Comparison of ENCODE assay signal across 8 mouse cellular contexts in genomic region chr5:139251736-139252080, GRCm38 (mm10). TPM values are rescaled to one million over a fixed set of nuclear protein-coding genes. Genes with fewer than 3 reads are reported as not detected.
DNase-seq lines count a peak whose midpoint lies in the region; ATAC-seq lines count a peak whose summit lies in the region.

No protein-coding gene starts in this region.

- H3K4me2 ChIP-seq in lung, embryonic 15.5 days: peak overlapping the region; percentile 73
- H3K4me2 ChIP-seq in limb, embryonic 12.5 days: peak overlapping the region; percentile 90
- peak overlapping the region; percentile 72 for H3K4me2 ChIP-seq in neural tube, embryonic 15.5 days

- H3K27ac ChIP-seq in lung, embryonic 15.5 days: peak overlapping the region; percentile 76
- H3K27ac ChIP-seq in limb, embryonic 12.5 days: peak overlapping the region; percentile 91
- peak overlapping the region; percentile 83 for H3K27ac ChIP-seq in neural tube, embryonic 15.5 days (replicated peaks)

- DNase-seq in lung, postnatal 36 days: no peak
- no peak for DNase-seq in urinary bladder, postnatal 36 days (ENCODE audit: low spot score in 2 of 2)
- DNase-seq in yolk sac, embryonic 10.5 days (ENCODE audit: low spot score): no peak
- DNase-seq in spleen, adult 18-20 months: no peak

- H3K4me1 ChIP-seq in lung, embryonic 15.5 days: peaks cover 40% of the 10 kb centered on the region
- H3K4me1 ChIP-seq in limb, embryonic 12.5 days (replicated peaks): peaks cover 19% of the 10 kb centered on the region
- H3K4me1 ChIP-seq in neural tube, embryonic 15.5 days: peaks cover 38% of the 10 kb centered on the region

- under 1% methylated on average over 8 of the region's 8 CpGs for WGBS in lung, embryonic 15.5 days
- under 1% methylated on average over 8 of the region's 8 CpGs for WGBS in limb, embryonic 12.5 days
- under 1% methylated on average over 8 of the region's 8 CpGs for WGBS in neural tube, embryonic 15.5 days

- H3K9me3 ChIP-seq in lung, embryonic 15.5 days: no peaks in the 10 kb centered on the region
- H3K9me3 ChIP-seq in limb, embryonic 12.5 days: no peaks in the 10 kb centered on the region
- H3K9me3 ChIP-seq in neural tube, embryonic 15.5 days (replicated peaks): no peaks in the 10 kb centered on the region

- ATAC-seq in lung, embryonic 15.5 days (ENCODE audit: borderline replicate concordance, extremely low read depth, low FRiP score, low TSS enrichment): no peak; the same call in 1 of the 2 replicates
- ATAC-seq in erythroblast, adult 5-6 weeks (replicated peaks; ENCODE audit: low FRiP score, poor library complexity, severe bottlenecking): peak; percentile 30
- ATAC-seq in limb, embryonic 12.5 days (ENCODE audit: insufficient number of reproducible peaks, insufficient read depth, low FRiP score, low TSS enrichment, low read depth): peak; percentile 28
- peak; percentile 22 for ATAC-seq in neural tube, embryonic 15.5 days (ENCODE audit: low FRiP score)

- peaks cover 41% of the 10 kb centered on the region for H3K36me3 ChIP-seq in lung, embryonic 15.5 days
- peaks cover 58% of the 10 kb centered on the region for H3K36me3 ChIP-seq in limb, embryonic 12.5 days
- H3K36me3 ChIP-seq in neural tube, embryonic 15.5 days: peaks cover 39% of the 10 kb centered on the region

- peak overlapping the region; percentile 92 for H3K4me3 ChIP-seq in lung, embryonic 15.5 days
- H3K4me3 ChIP-seq in limb, embryonic 12.5 days (replicated peaks): peak overlapping the region; percentile 78
- peak overlapping the region; percentile 90 for H3K4me3 ChIP-seq in neural tube, embryonic 15.5 days (replicated peaks)

- no peaks in the 10 kb centered on the region for H3K27me3 ChIP-seq in lung, embryonic 15.5 days
- no peaks in the 10 kb centered on the region for H3K27me3 ChIP-seq in limb, embryonic 12.5 days
- H3K27me3 ChIP-seq in neural tube, embryonic 15.5 days (replicated peaks): no peaks in the 10 kb centered on the region

- H3K9ac ChIP-seq in lung, embryonic 15.5 days: peak overlapping the region; percentile 70
- peak overlapping the region; percentile 72 for H3K9ac ChIP-seq in limb, embryonic 12.5 days (replicated peaks)
- peak overlapping the region; percentile 56 for H3K9ac ChIP-seq in neural tube, embryonic 15.5 days (replicated peaks)

RNA-seq across cellular contexts. Expression of gene Get4, which starts 0.4 kb away (rescaled TPM):
- polyA plus RNA-seq in lung, embryonic 15.5 days (2015; fragmentation: Nextera tagmentation; extraction: Ambion mirVana): 186 TPM in 2 replicates
- 14.4 and 15.5 TPM in 2 replicates for total RNA-seq in erythroblast, adult 5-6 weeks (2015; ENCODE audit: low replicate concordance)
- 5.4 and 12.4 TPM in 2 replicates for total RNA-seq in erythroblast, adult 5-6 weeks (2017; ENCODE audit: low replicate concordance)
- 165 and 167 TPM in 2 replicates for polyA plus RNA-seq in limb, embryonic 12.5 days (2016; fragmentation: Nextera tagmentation; extraction: Ambion mirVana)
- 119 and 126 TPM in 2 replicates for polyA plus RNA-seq in neural tube, embryonic 15.5 days (2015; fragmentation: Nextera tagmentation; extraction: Ambion mirVana)

RNA-seq across cellular contexts. Expression of gene Sun1, which starts 51.3 kb away (rescaled TPM):
- polyA plus RNA-seq in lung, embryonic 15.5 days (2015; fragmentation: Nextera tagmentation; extraction: Ambion mirVana): 48.7 and 52.7 TPM in 2 replicates
- total RNA-seq in erythroblast, adult 5-6 weeks (2015; ENCODE audit: low replicate concordance): 13.0 and 18.6 TPM in 2 replicates
- total RNA-seq in erythroblast, adult 5-6 weeks (2017; ENCODE audit: low replicate concordance): 22.7 and 41.7 TPM in 2 replicates
- 54.0 and 54.9 TPM in 2 replicates for polyA plus RNA-seq in limb, embryonic 12.5 days (2016; fragmentation: Nextera tagmentation; extraction: Ambion mirVana)
- 41.7 and 42.1 TPM in 2 replicates for polyA plus RNA-seq in neural tube, embryonic 15.5 days (2015; fragmentation: Nextera tagmentation; extraction: Ambion mirVana)
